12 mouse cellular contexts compared by ENCODE assay signal in genomic region chrX:102115676-102116075, GRCm38 (mm10). TPM values are rescaled to one million over a fixed set of nuclear protein-coding genes. Genes with fewer than 3 reads are reported as not detected.
A peak's percentile ranks its signal among the peaks of the same experiment; 100 is the strongest.
DNase-seq lines count a peak whose midpoint lies in the region; ATAC-seq and TF ChIP-seq lines count a peak whose summit lies in the region.
"Had no signal": no experiment of that assay in that cellular context is flagged by ENCODE, and none has a peak within 500 bp of the region (broad histone marks: within the 10 kb centered on the region; RNA-seq: fewer than 3 reads in every experiment).

No protein-coding gene starts in this region.

- H3K4me1 ChIP-seq in bone marrow macrophage, adult 2 months (ENCODE audit: control insufficient read depth, insufficient read depth, low read length): peaks cover 24% of the 10 kb centered on the region
- 0 out of 2 replicates have a peak, but pooled peaks cover 2% of the 10 kb centered on the region for H3K4me1 ChIP-seq in hindbrain, embryonic 14.5 days (replicated peaks; ENCODE audit: control insufficient read depth, insufficient read depth, low read length)
- no peaks in the 10 kb centered on the region for H3K4me1 ChIP-seq in midbrain, embryonic 12.5 days

- no peak overlapping the region for H3K9ac ChIP-seq in hindbrain, embryonic 14.5 days
- no peak overlapping the region for H3K9ac ChIP-seq in midbrain, embryonic 12.5 days (replicated peaks)
- H3K9ac ChIP-seq: heart, embryonic 13.5 days had no signal

- H3K4me3 ChIP-seq in bone marrow macrophage, adult 2 months (ENCODE audit: insufficient read depth, low read length): 0 out of 2 replicates have a peak overlapping the region, but pooled peaks have one; percentile 11
- no peak overlapping the region for H3K4me3 ChIP-seq in hindbrain, embryonic 14.5 days (replicated peaks; ENCODE audit: low read length)
- no peak overlapping the region for H3K4me3 ChIP-seq in midbrain, embryonic 12.5 days
- H3K4me3 ChIP-seq: heart, embryonic 13.5 days had no signal

- no peaks in the 10 kb centered on the region; the same call in 1 of the 2 replicates for H3K27me3 ChIP-seq in hindbrain, embryonic 14.5 days (ENCODE audit: control insufficient read depth, insufficient read depth, low read length)
- peaks cover 12% of the 10 kb centered on the region; the same call in 1 of the 2 replicates for H3K27me3 ChIP-seq in midbrain, embryonic 12.5 days

- H3K27ac ChIP-seq in bone marrow macrophage, adult 2 months (ENCODE audit: insufficient read depth, low read depth, low read length): peak overlapping the region; percentile 34; the same call in 1 of the 2 replicates
- peak overlapping the region; percentile 68 for H3K27ac ChIP-seq in hindbrain, embryonic 14.5 days
- 0 out of 2 replicates have a peak overlapping the region, but pooled peaks have one; percentile 49 for H3K27ac ChIP-seq in midbrain, embryonic 12.5 days (replicated peaks)
- H3K27ac ChIP-seq: heart, embryonic 13.5 days had no signal

- no peak for TF ChIP-seq CTCF in bone marrow macrophage, adult 2 months (IDR thresholded peaks at IDR 0.05; ENCODE audit: low read depth, low read length)

- H3K36me3 ChIP-seq in hindbrain, embryonic 14.5 days (replicated peaks; ENCODE audit: control insufficient read depth, insufficient read depth): no peaks in the 10 kb centered on the region
- H3K36me3 ChIP-seq in midbrain, embryonic 12.5 days: no peaks in the 10 kb centered on the region
- H3K36me3 ChIP-seq: heart, embryonic 13.5 days had no signal

- no peak for TF ChIP-seq POLR2A in bone marrow macrophage, adult 2 months (IDR thresholded peaks at IDR 0.05; ENCODE audit: borderline replicate concordance, low read depth, low read length)

- 30% methylated on average over 4 of the region's 4 CpGs for WGBS in hindbrain, embryonic 14.5 days
- 37% methylated on average over 4 of the region's 4 CpGs for WGBS in midbrain, embryonic 12.5 days

- no peaks in the 10 kb centered on the region for H3K9me3 ChIP-seq in hindbrain, embryonic 14.5 days (ENCODE audit: control insufficient read depth, low read length)
- H3K9me3 ChIP-seq in midbrain, embryonic 12.5 days: no peaks in the 10 kb centered on the region
- H3K9me3 ChIP-seq: heart, embryonic 13.5 days had no signal

- H3K4me2 ChIP-seq in hindbrain, embryonic 14.5 days (replicated peaks): no peak overlapping the region
- H3K4me2 ChIP-seq in midbrain, embryonic 12.5 days (replicated peaks): no peak overlapping the region
- H3K4me2 ChIP-seq: heart, embryonic 13.5 days had no signal

- ATAC-seq in hindbrain, embryonic 14.5 days (ENCODE audit: low FRiP score): no peak
- no peak for ATAC-seq in midbrain, embryonic 12.5 days (ENCODE audit: low FRiP score, low read depth)
- ATAC-seq: intestine, embryonic 16.5 days; Patski had no signal

- peak; percentile 2 to 6 for DNase-seq in adrenal gland, postnatal 36 days
- DNase-seq in adrenal gland, adult 8-10 months: no peak
- DNase-seq in hindbrain, embryonic 14.5 days (ENCODE audit: low spot score): peak; percentile 30
- no peak for DNase-seq in kidney, postnatal 4 days
- DNase-seq in cerebellum, adult 18-20 months: no peak
- DNase-seq in gastrocnemius, postnatal 4 days (ENCODE audit: low spot score in 2 of 2): no peak
- DNase-seq: cerebellum, postnatal 36 days had no signal

RNA-seq across cellular contexts. Expression of gene Pin4, which starts 3.6 kb away (rescaled TPM):
- total RNA-seq in adrenal gland, postnatal 36 days (2021): 10 to 100 TPM; 58.7 to 59.6 TPM
- 10 to 100 TPM; 17.4 to 90.6 (median 27.7) TPM for total RNA-seq in adrenal gland, adult 8-10 months (2022)
- polyA plus RNA-seq in bone marrow macrophage, adult 2 months (2012; ENCODE audit: insufficient read depth, insufficient read length, missing spikeins): 99.9 and 103 TPM in 2 replicates
- 58.2 and 60.2 TPM in 2 replicates for polyA plus RNA-seq in hindbrain, embryonic 14.5 days (2014; fragmentation: Nextera tagmentation; extraction: Ambion mirVana)
- 75.5 and 79.3 TPM in 2 replicates for polyA plus RNA-seq in midbrain, embryonic 12.5 days (2016; fragmentation: Nextera tagmentation; extraction: Ambion mirVana)
- total RNA-seq in gastrocnemius, postnatal 4 days (2021): 10 to 100 TPM; 38.8 to 42.2 TPM

RNA-seq across cellular contexts. Expression of gene Ercc6l, which starts 41.2 kb away (rescaled TPM):
- total RNA-seq in adrenal gland, postnatal 36 days (2021): under 1 TPM; 0.63 to 0.89 TPM
- under 1 TPM; 0.28 to 0.41 (median 0.32) TPM for total RNA-seq in adrenal gland, adult 8-10 months (2022)
- 7.0 and 7.8 TPM in 2 replicates for polyA plus RNA-seq in bone marrow macrophage, adult 2 months (2012; ENCODE audit: insufficient read depth, insufficient read length, missing spikeins)
- polyA plus RNA-seq in hindbrain, embryonic 14.5 days (2014; fragmentation: Nextera tagmentation; extraction: Ambion mirVana): 2.0 and 2.3 TPM in 2 replicates
- 13.4 and 13.9 TPM in 2 replicates for polyA plus RNA-seq in midbrain, embryonic 12.5 days (2016; fragmentation: Nextera tagmentation; extraction: Ambion mirVana)
- 1 to 10 TPM; 4.0 to 4.1 TPM for total RNA-seq in gastrocnemius, postnatal 4 days (2021)

RNA-seq across cellular contexts. Expression of gene Rtl5, which starts 44.6 kb away (rescaled TPM):
- total RNA-seq in adrenal gland, postnatal 36 days (2021): 1 to 10 TPM; 7.3 to 9.6 TPM
- total RNA-seq in adrenal gland, adult 8-10 months (2022): 10 to 100 TPM in 2 of 4 experiments, 1 to 10 TPM in 2; 7.8 to 15.2 (median 11.5) TPM
- polyA plus RNA-seq in bone marrow macrophage, adult 2 months (2012; ENCODE audit: insufficient read depth, insufficient read length, missing spikeins): 26.5 and 27.0 TPM in 2 replicates
- 3.2 and 4.5 TPM in 2 replicates for polyA plus RNA-seq in hindbrain, embryonic 14.5 days (2014; fragmentation: Nextera tagmentation; extraction: Ambion mirVana)
- 6.2 and 6.5 TPM in 2 replicates for polyA plus RNA-seq in midbrain, embryonic 12.5 days (2016; fragmentation: Nextera tagmentation; extraction: Ambion mirVana)
- 1 to 10 TPM; 2.9 to 3.6 TPM for total RNA-seq in gastrocnemius, postnatal 4 days (2021)

Comparison
In these comparisons a context has a peak if more than half of its experiments do, and no peak if none do; other contexts are left out.
1. DNase-seq: peak in adrenal gland, postnatal 36 days (2 of 2) and hindbrain, embryonic 14.5 days (single experiment); none in adrenal gland, adult 8-10 months (single experiment), kidney, postnatal 4 days (0 of 2), cerebellum, adult 18-20 months (0 of 2) and gastrocnemius, postnatal 4 days (0 of 2).
2. Peak in every context shown above with its lines, with median percentiles within 50 percentile points of each other: H3K27ac ChIP-seq.